Comparison of ENCODE assay signal across 11 mouse cellular contexts in genomic region chr13:36583481-36584151, GRCm38 (mm10).
A peak's percentile ranks its signal among the peaks of the same experiment; 100 is the strongest.
DNase-seq lines count a peak whose midpoint lies in the region; ATAC-seq and TF ChIP-seq lines count a peak whose summit lies in the region.
"Had no signal": no experiment of that assay in that cellular context is flagged by ENCODE, and none has a peak within 500 bp of the region (broad histone marks: within the 10 kb centered on the region; RNA-seq: fewer than 3 reads in every experiment).

No protein-coding gene starts in this region.

- H3K9ac ChIP-seq in liver, postnatal 0 days (replicated peaks): no peak overlapping the region
- no peak overlapping the region for H3K9ac ChIP-seq in liver, embryonic 12.5 days
- H3K9ac ChIP-seq in limb, embryonic 11.5 days (ENCODE audit: low read length): no peak overlapping the region
- 0 out of 2 replicates have a peak overlapping the region, but pooled peaks have one; percentile 1 for H3K9ac ChIP-seq in neural tube, embryonic 15.5 days (replicated peaks)
- H3K9ac ChIP-seq: liver, embryonic 14.5 days had no signal

- H3K27me3 ChIP-seq in liver, postnatal 0 days (ENCODE audit: insufficient read depth, low read length): 0 out of 2 replicates have a peak, but pooled peaks cover under 1% of the 10 kb centered on the region
- H3K27me3 ChIP-seq in liver, embryonic 12.5 days (replicated peaks): peaks cover 28% of the 10 kb centered on the region
- H3K27me3 ChIP-seq in forebrain, embryonic 10.5 days (ENCODE audit: poor library complexity, severe bottlenecking): peaks cover 35% of the 10 kb centered on the region
- H3K27me3 ChIP-seq in limb, embryonic 11.5 days (ENCODE audit: control insufficient read depth, insufficient read depth, low read length): no peaks in the 10 kb centered on the region
- H3K27me3 ChIP-seq in neural tube, embryonic 15.5 days (replicated peaks): no peaks in the 10 kb centered on the region

- 18% methylated on average over 16 of the region's 16 CpGs for WGBS in liver, postnatal 0 days (ENCODE audit: insufficient replicate concordance)
- WGBS in liver, embryonic 12.5 days (ENCODE audit: insufficient replicate concordance): 22% methylated on average over 16 of the region's 16 CpGs
- 21% methylated on average over 16 of the region's 16 CpGs for WGBS in forebrain, embryonic 10.5 days
- 11% methylated on average over 16 of the region's 16 CpGs for WGBS in limb, embryonic 11.5 days
- WGBS in neural tube, embryonic 15.5 days: 14% methylated on average over 16 of the region's 16 CpGs

- peak; percentile 32 for DNase-seq in liver, postnatal 0 days
- DNase-seq in forebrain, embryonic 10.5 days (ENCODE audit: extremely low spot score, low spot score): peak; percentile 45
- DNase-seq in limb, embryonic 11.5 days (ENCODE audit: low spot score): peak; percentile 67
- DNase-seq in lung, postnatal 25 days (ENCODE audit: low spot score): no peak
- DNase-seq in kidney, postnatal 25 days: no peak
- DNase-seq: thymus, adult 2 months had no signal

- no peaks in the 10 kb centered on the region for H3K36me3 ChIP-seq in liver, postnatal 0 days (replicated peaks; ENCODE audit: insufficient read depth, low read length)
- no peaks in the 10 kb centered on the region for H3K36me3 ChIP-seq in liver, embryonic 12.5 days
- no peaks in the 10 kb centered on the region for H3K36me3 ChIP-seq in forebrain, embryonic 10.5 days (replicated peaks)
- no peaks in the 10 kb centered on the region for H3K36me3 ChIP-seq in limb, embryonic 11.5 days (ENCODE audit: control insufficient read depth, insufficient read depth, low read length)
- H3K36me3 ChIP-seq in neural tube, embryonic 15.5 days: no peaks in the 10 kb centered on the region

- H3K27ac ChIP-seq in liver, postnatal 0 days (ENCODE audit: low read depth): no peak overlapping the region
- H3K27ac ChIP-seq in liver, embryonic 12.5 days: no peak overlapping the region
- H3K27ac ChIP-seq in forebrain, embryonic 10.5 days: peak overlapping the region; percentile 82
- peak overlapping the region; percentile 82; the same call in 1 of the 2 replicates for H3K27ac ChIP-seq in limb, embryonic 11.5 days (replicated peaks; ENCODE audit: low read depth, low read length)
- H3K27ac ChIP-seq in neural tube, embryonic 15.5 days (replicated peaks): peak overlapping the region; percentile 67
- H3K27ac ChIP-seq: liver, embryonic 14.5 days had no signal

- peak overlapping the region; percentile 15; the same call in 1 of the 2 replicates for H3K4me2 ChIP-seq in liver, postnatal 0 days (ENCODE audit: low read depth, low read length)
- H3K4me2 ChIP-seq in liver, embryonic 12.5 days: no peak overlapping the region
- H3K4me2 ChIP-seq in limb, embryonic 11.5 days (ENCODE audit: low read depth, severe bottlenecking): peak overlapping the region; percentile 27; the same call in 1 of the 2 replicates
- peak overlapping the region; percentile 33 for H3K4me2 ChIP-seq in neural tube, embryonic 15.5 days

- no peaks in the 10 kb centered on the region for H3K9me3 ChIP-seq in liver, postnatal 0 days (ENCODE audit: low read length)
- H3K9me3 ChIP-seq in liver, embryonic 12.5 days (replicated peaks): no peaks in the 10 kb centered on the region
- H3K9me3 ChIP-seq in forebrain, embryonic 10.5 days: peaks cover 10% of the 10 kb centered on the region; the same call in 1 of the 2 replicates
- H3K9me3 ChIP-seq in limb, embryonic 11.5 days (ENCODE audit: control insufficient read depth, low read length): no peaks in the 10 kb centered on the region
- H3K9me3 ChIP-seq in neural tube, embryonic 15.5 days (replicated peaks): no peaks in the 10 kb centered on the region

- no peak overlapping the region for H3K4me3 ChIP-seq in liver, postnatal 0 days (ENCODE audit: low read depth, low read length)
- no peak overlapping the region for H3K4me3 ChIP-seq in liver, embryonic 12.5 days
- H3K4me3 ChIP-seq in forebrain, embryonic 10.5 days: peak overlapping the region; percentile 31
- no peak overlapping the region for H3K4me3 ChIP-seq in limb, embryonic 11.5 days (ENCODE audit: low read depth, low read length)
- H3K4me3 ChIP-seq in neural tube, embryonic 15.5 days (replicated peaks): no peak overlapping the region
- H3K4me3 ChIP-seq: erythroblast, embryonic 14.5 days had no signal

- peaks cover 5% of the 10 kb centered on the region for H3K4me1 ChIP-seq in liver, postnatal 0 days (ENCODE audit: insufficient read depth)
- peaks cover 11% of the 10 kb centered on the region; the same call in 1 of the 2 replicates for H3K4me1 ChIP-seq in liver, embryonic 12.5 days
- H3K4me1 ChIP-seq in forebrain, embryonic 10.5 days: peaks cover 39% of the 10 kb centered on the region
- H3K4me1 ChIP-seq in limb, embryonic 11.5 days (ENCODE audit: control insufficient read depth, insufficient read depth, low read length): peaks cover 23% of the 10 kb centered on the region
- peaks cover 37% of the 10 kb centered on the region for H3K4me1 ChIP-seq in neural tube, embryonic 15.5 days

- TF ChIP-seq CTCF in liver, postnatal 0 days (IDR thresholded peaks at IDR 0.05; ENCODE audit: low read depth): no peak

- no peak for ATAC-seq in liver, postnatal 0 days
- no peak for ATAC-seq in liver, embryonic 12.5 days
- ATAC-seq in limb, embryonic 11.5 days (ENCODE audit: insufficient number of reproducible peaks, low FRiP score, low TSS enrichment, low read depth): 0 out of 2 replicates have a peak, but pooled peaks have one; percentile 48
- ATAC-seq in neural tube, embryonic 15.5 days (ENCODE audit: low FRiP score): peak; percentile 48
- no peak for ATAC-seq in activated CD4-positive, CD25-positive, alpha-beta regulatory T cell, adult 4 months

- TF ChIP-seq EP300 in liver, postnatal 0 days (IDR thresholded peaks at IDR 0.05; ENCODE audit: low read depth): no peak

Comparison
In these comparisons a context has a peak if more than half of its experiments do, and no peak if none do; other contexts are left out.
1. ATAC-seq: peak in limb, embryonic 11.5 days (single experiment) and neural tube, embryonic 15.5 days (single experiment); none in liver, postnatal 0 days (single experiment), liver, embryonic 12.5 days (single experiment) and activated CD4-positive, CD25-positive, alpha-beta regulatory T cell, adult 4 months (single experiment).
2. DNase-seq: peak in liver, postnatal 0 days (single experiment), forebrain, embryonic 10.5 days (single experiment) and limb, embryonic 11.5 days (single experiment); none in lung, postnatal 25 days (single experiment) and kidney, postnatal 25 days (0 of 2).
3. H3K27ac ChIP-seq: peak in forebrain, embryonic 10.5 days (single experiment), limb, embryonic 11.5 days (single experiment) and neural tube, embryonic 15.5 days (single experiment); none in liver, postnatal 0 days (single experiment) and liver, embryonic 12.5 days (single experiment).